Mouse (Mus musculus) heart, postnatal 4 days (tissue): ENCODE data around the gene Rab37. TPM values are rescaled to one million over a fixed set of nuclear protein-coding genes. Genes with fewer than 3 reads are reported as not detected.

Source experiments
- DNase-seq: peaks from one replicate; pipeline ENCODE4 v3.0.0; 2021
- total RNA-seq, 2 experiments: library from RNA; stranded (reverse); gene quantifications; 2 replicates each; pipeline ENCODE4 v1.2.3; 2021

Rab37 gene
- total RNA-seq, 2 experiments from 2014 or later, result 1.0 to 1.1 TPM

GRCm38 (mm10) chr11:115138597-115139262 lies 47.5 kb downstream of the Rab37 start:
- DNase-seq, result no peak

GRCm38 (mm10) chr11:115141970-115142369 lies 50.7 kb downstream of the Rab37 start:
- DNase-seq, result no peak

DNA sequence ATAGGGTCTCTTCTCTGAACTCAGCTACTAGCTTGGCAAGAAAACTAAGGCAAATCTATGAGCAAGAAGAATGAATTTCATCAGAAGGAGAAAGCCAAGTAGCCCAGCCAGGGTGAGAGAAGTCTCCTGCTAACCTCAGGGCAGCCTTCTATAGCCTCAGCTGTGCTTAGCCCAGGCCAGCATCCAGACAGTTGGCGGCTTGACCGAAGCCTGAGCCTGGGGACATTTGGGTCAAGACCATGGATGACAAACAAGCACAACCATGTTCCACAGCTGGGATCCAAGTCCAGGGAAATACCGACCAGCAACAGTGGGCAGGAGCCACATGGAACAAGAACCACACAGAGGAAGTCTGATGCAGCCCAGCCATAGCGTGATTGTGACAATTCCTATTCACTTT lies 56.6 kb downstream of the Rab37 start:
- DNase-seq, result no peak

GRCm38 (mm10) chr11:115150741-115151254 lies 59.6 kb downstream of the Rab37 start:
- no peak for DNase-seq

GRCm38 (mm10) chr11:115151755-115152429 lies 60.7 kb downstream of the Rab37 start:
- peak; percentile 78 for DNase-seq

GRCm38 (mm10) chr11:115153088-115153487 lies 61.9 kb downstream of the Rab37 start:
- no peak for DNase-seq

DNA sequence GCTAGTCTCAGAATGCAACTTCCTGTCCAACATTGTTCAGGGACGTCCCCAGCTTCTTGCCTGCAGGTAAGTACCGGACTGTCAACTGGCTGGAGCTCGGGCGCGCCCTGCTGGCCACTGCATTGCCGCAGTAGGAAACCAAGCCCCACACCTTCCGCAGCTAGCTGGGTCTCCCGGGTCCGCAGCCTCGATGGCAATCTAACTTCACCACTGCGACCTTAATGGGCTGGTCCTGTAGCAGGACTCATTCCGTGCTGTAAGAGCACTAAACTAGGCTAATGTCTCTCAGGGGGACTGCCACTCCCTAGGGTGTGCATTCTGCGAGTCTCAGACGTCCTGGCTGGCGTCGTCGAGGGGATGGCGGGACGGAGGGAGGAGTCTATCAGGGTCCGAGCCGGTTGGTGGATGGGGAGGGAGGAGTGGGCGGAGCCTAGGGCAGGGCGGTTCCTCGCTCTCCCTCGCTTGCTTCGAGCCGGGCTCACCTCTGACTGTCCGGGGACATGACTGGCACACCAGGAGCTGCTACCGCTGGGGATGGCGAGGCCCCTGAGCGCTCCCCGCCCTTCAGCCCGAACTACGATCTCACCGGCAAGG lies 62.6 kb downstream of the Rab37 start:
- peak; percentile 79 for DNase-seq

DNA sequence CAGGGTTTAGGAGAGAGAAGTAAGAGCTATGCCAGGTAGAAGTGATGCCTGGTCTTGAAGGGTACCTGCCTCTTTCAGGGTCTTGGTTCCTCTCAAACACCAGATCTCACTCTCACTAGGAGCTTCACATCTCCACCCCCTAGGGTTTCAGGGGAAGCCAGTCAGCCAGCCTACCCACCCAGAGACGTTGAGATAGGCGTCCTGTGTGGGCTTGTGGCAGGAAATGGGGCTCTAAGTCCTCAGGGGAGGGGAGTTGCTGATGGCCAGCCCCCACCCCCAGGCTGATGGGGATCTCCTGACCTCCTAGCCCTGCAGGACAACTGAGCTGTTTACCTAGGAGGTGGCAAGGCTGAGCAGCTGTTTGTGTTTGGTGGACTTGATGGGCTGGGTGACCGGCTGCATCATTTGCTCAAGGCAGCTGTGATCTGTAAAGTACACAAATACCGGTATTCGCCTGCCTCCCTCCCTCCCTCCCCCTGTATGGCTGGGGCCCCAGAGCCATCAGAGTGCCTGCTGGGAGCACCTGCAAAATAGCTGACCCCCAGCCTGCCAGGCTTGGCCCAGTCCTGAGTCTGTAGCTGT lies 63.9 kb downstream of the Rab37 start:
- no peak for DNase-seq

- DNase-seq, result no peak
These were observed 66.9 kb downstream of the Rab37 start for GRCm38 (mm10) chr11:115157933-115158719.

DNA sequence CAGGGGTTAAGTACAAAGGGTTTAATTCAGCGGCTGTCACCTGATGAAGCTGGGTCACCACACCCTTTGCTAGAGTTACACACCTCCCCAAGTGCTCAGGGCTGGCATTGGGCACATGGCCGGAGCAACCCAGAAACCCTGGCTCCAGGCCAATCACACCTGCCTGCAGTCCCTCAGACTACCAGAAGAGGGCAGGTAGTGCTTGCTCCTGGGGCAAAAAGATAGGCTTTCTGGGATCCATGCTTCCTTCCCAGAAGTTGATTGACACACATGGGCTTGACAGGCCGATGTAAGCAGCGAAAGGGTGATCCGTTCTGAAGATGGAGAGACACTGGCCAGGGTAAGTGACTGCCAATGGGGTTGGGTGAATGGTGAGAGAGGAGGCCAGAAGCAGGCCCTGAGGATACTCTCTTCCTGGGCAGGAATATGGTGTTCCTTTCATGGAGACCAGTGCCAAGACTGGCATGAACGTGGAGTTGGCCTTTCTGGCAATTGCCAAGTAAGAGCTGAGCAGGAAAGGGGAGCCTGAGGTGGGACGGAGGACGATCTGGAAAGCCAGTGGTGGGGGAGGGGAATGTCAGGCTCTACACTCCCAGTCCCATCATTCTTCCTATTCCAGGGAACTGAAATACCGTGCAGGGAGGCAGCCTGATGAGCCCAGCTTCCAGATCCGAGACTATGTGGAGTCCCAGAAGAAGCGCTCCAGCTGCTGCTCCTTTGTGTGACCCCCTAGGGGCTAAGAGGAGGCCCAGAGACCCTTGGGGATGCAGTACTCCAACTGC lies 69.0 kb downstream of the Rab37 start:
- DNase-seq, result peak; percentile 85

- DNase-seq, result peak; percentile 86
These were observed 69.8 kb downstream of the Rab37 start for GRCm38 (mm10) chr11:115160883-115161577.

- no peak for DNase-seq
These were observed 70.5 kb downstream of the Rab37 start for GRCm38 (mm10) chr11:115161578-115162204.

GRCm38 (mm10) chr11:115162205-115162601 lies 71.0 kb downstream of the Rab37 start:
- no peak for DNase-seq

GRCm38 (mm10) chr11:115162832-115163480 lies 71.7 kb downstream of the Rab37 start, which contains the start of gene Slc9a3r1:
Gene Slc9a3r1 (plus strand): TSS chr11:115163341.
- DNase-seq, result peak; percentile 98

DNA sequence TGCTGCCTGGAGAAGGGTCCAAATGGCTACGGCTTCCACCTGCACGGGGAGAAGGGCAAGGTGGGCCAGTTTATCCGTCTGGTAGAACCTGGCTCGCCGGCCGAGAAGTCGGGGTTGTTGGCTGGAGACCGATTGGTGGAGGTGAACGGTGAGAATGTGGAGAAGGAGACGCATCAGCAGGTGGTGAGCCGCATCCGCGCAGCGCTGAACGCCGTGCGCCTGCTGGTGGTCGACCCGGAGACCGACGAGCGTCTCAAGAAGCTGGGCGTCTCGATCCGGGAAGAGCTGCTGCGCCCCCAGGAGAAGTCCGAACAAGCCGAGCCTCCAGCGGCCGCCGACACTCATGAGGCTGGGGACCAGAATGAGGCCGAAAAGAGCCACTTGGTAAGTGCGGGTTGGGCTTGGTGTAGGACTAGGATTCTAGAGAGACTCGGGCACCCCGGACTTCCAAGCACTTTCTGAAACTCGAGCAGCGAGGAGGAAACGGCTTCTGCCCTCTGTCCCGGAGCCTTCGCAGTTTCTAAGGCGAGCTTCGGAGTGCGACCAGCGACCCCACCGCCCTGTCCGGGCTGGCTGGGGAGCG lies 72.4 kb downstream of the Rab37 start:
- peak; percentile 45 for DNase-seq

DNA sequence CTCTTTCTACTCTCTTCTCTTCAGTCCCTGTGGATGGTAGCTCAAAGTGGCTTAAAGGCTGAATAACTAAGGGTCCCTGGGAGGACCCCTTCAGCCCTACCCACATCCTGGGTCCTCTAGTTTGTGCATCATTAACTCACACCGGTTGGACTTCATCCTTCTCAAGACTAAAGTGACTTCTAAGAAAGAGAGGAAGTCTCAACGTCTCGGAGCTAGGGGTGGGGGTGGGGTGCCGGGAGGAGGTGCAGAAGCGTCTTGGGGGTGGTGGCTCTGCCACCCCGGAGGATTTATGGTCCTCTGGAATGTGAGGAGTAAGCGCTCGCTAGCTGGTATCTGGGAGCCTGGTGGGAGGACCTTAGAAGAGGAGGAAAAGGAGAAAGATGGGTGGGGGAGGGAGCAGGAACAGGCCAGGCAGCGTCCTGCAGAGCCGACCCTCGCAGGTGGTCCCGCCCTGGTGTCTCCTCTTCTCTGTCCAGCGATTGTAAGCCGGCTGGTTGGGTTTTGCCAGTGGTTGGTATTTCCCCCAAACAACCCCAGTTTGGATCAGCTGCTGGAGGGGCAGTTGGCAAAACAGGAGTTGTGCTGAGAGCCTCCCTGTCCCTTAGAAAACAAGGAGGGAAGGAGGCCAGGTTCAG lies 73.2 kb downstream of the Rab37 start:
- DNase-seq, result no peak

DNA sequence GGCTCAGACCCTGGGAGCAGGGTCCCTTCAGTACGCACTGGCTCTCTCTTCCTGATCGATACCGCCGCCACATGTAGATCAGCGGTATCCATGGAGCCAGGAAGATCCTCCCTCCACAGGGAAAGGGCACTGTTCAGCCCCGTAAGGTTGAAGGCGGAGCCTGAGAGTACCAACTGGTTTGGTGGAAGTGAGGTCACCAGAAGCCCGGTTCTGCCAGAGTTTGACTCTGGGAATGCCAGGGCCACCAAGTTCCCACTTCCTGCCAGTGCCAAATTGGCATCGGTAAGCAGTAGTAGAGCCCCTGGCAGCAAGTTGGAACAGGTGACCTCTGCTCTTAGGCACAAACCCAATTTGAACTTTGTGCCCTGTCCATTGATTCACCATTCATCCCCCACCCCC lies 73.7 kb downstream of the Rab37 start:
- DNase-seq, result no peak

DNA sequence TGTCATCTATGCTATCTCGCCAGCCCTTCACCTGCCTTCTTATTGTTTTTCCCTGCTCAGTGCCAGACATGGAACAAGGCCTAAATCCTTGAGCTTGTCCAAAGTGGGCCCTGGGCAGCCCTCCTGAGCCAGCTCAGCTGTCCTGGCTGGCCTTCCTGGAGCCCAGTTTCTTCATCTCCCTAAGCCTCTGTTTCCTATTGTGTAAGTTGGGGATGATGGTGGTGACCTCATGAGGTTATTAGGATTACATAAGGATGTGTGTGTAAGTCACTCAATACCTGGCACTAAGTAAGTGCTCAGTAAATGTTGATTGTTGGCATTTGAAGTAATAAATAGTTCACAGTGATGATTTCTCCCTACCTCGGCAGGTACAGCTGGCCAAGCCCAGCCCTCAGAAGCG lies 75.5 kb downstream of the Rab37 start:
- DNase-seq, result no peak
